Mouse (Mus musculus) CH12.LX (cell line): ENCODE data around the gene Dclk2. TPM values are rescaled to one million over a fixed set of nuclear protein-coding genes. Genes with fewer than 3 reads are reported as not detected.

ENCODE experiments used
- DNase-seq: peaks from one replicate; pipeline ENCODE4 v3.0.0-alpha.2; 2013; ENCODE audit errors: extremely low read depth
- H3K27ac ChIP-seq: 2 replicates; pipeline ENCODE4 v1.5.1; 2012; ENCODE audit warnings: low read depth, mild to moderate bottlenecking, control low read depth, moderate library complexity; ENCODE audit not compliant: insufficient read depth
- H3K27me3 ChIP-seq: replicated peaks from 2 replicates; pipeline ENCODE3; 2012; ENCODE audit warnings: inconsistent platforms
- H3K36me3 ChIP-seq, 2 experiments: replicated peaks in 1 of 2; 2 replicates each; pipeline versions ENCODE3 to v1.6.1; 2012; ENCODE audit warnings: inconsistent platforms in 1 of 2, low read length in 1 of 2, mild to moderate bottlenecking in 1 of 2, mixed read lengths in 1 of 2, moderate library complexity in 1 of 2; ENCODE audit not compliant: control insufficient read depth in 1 of 2, insufficient read depth in 1 of 2
- H3K4me1 ChIP-seq, 2 experiments: 2 replicates each; pipeline ENCODE4 v1.6.1; 2012; ENCODE audit warnings: inconsistent platforms in 1 of 2, moderate library complexity in 1 of 2; ENCODE audit not compliant: insufficient read depth in 2 of 2, control insufficient read depth in 1 of 2
- H3K4me2 ChIP-seq: 2 replicates; pipeline ENCODE4 v1.6.1; 2012; ENCODE audit warnings: low read depth, mild to moderate bottlenecking, control low read depth; ENCODE audit not compliant: poor library complexity, insufficient read depth, severe bottlenecking
- H3K4me3 ChIP-seq, 3 experiments: fragments of 150-350 bp in 1 of 3; sonication (generic) in 1 of 3; replicated peaks in 1 of 3; 2 replicates each; pipeline versions ENCODE3 to v1.5.1; 2011 to 2012; ENCODE audit warnings: low read depth in 2 of 3, low read length in 2 of 3, mild to moderate bottlenecking in 2 of 3, moderate library complexity in 2 of 3, control low read depth in 1 of 3, improper control_type of control experiment in 1 of 3, inconsistent platforms in 1 of 3, mixed read lengths in 1 of 3; ENCODE audit not compliant: poor library complexity in 1 of 3
- H3K79me2 ChIP-seq: replicated peaks from 2 replicates; pipeline ENCODE4 v1.6.1; 2012; ENCODE audit warnings: mild to moderate bottlenecking, moderate library complexity; ENCODE audit not compliant: control insufficient read depth, poor library complexity, insufficient read depth, severe bottlenecking; ENCODE audit errors: extremely low read depth
- H3K9ac ChIP-seq: 2 replicates; pipeline ENCODE4 v1.6.1; 2012; ENCODE audit warnings: low read depth, mild to moderate bottlenecking, control low read depth, moderate library complexity; ENCODE audit not compliant: insufficient read depth
- H3K9me3 ChIP-seq: replicated peaks from 2 replicates; pipeline ENCODE3; 2012; ENCODE audit warnings: low read length, inconsistent platforms, mixed read lengths
- CHD2 ChIP-seq: IDR thresholded peaks from 2 replicates; pipeline ENCODE4 v1.6.1; 2011; ENCODE audit warnings: low read length, improper control_type of control experiment
- CTCF ChIP-seq, 2 experiments: IDR thresholded peaks in 1 of 2; conservative IDR thresholded peaks in 1 of 2; 2 replicates each; pipeline ENCODE4 v1.5.1; 2011 to 2012; ENCODE audit warnings: low read depth in 2 of 2, low read length in 2 of 2, improper control_type of control experiment in 1 of 2, inconsistent platforms in 1 of 2, mild to moderate bottlenecking in 1 of 2, moderate library complexity in 1 of 2
- E2F4 ChIP-seq: IDR thresholded peaks from 2 replicates; pipeline ENCODE4 v1.6.1; 2011; ENCODE audit warnings: low read depth, low read length, improper control_type of control experiment; ENCODE audit not compliant: insufficient replicate concordance
- ELF1 ChIP-seq: IDR thresholded peaks from 2 replicates; pipeline ENCODE4 v1.6.1; 2014; ENCODE audit warnings: low read depth, mild to moderate bottlenecking, inconsistent platforms, low read length, improper control_type of control experiment
- EP300 ChIP-seq: IDR thresholded peaks from 2 replicates; pipeline ENCODE4 v1.6.1; 2011; ENCODE audit warnings: low read length, improper control_type of control experiment
- ETS1 ChIP-seq: conservative IDR thresholded peaks from 2 replicates; pipeline ENCODE4 v1.6.1; 2012; ENCODE audit warnings: low read depth, mild to moderate bottlenecking, inconsistent platforms, low read length, improper control_type of control experiment, moderate library complexity
- GABPA ChIP-seq: IDR thresholded peaks from 2 replicates; pipeline ENCODE4 v1.6.1; 2012; ENCODE audit warnings: low read depth, low read length, improper control_type of control experiment, inconsistent platforms; ENCODE audit not compliant: insufficient replicate concordance
- HCFC1 ChIP-seq: IDR thresholded peaks from 2 replicates; pipeline ENCODE4 v1.6.1; 2012; ENCODE audit warnings: low read depth, mild to moderate bottlenecking, inconsistent platforms, low read length, improper control_type of control experiment
- IRF4 ChIP-seq: IDR thresholded peaks from 2 replicates; pipeline ENCODE4 v1.6.1; 2014; ENCODE audit warnings: low read depth, mild to moderate bottlenecking, inconsistent platforms, low read length, improper control_type of control experiment
- JUND ChIP-seq: conservative IDR thresholded peaks from 2 replicates; pipeline ENCODE4 v1.6.1; 2011; ENCODE audit warnings: low read depth, low read length, improper control_type of control experiment
- KAT2A ChIP-seq: IDR thresholded peaks from 2 replicates; pipeline ENCODE4 v1.6.1; 2012; ENCODE audit warnings: low read length, improper control_type of control experiment, inconsistent platforms; ENCODE audit not compliant: insufficient replicate concordance
- MAZ ChIP-seq: IDR thresholded peaks from 2 replicates; pipeline ENCODE4 v1.6.1; 2012; ENCODE audit warnings: low read depth, mild to moderate bottlenecking, inconsistent platforms, low read length, improper control_type of control experiment, moderate library complexity
- MEF2A ChIP-seq: IDR thresholded peaks from 2 replicates; pipeline ENCODE4 v1.6.1; 2014; ENCODE audit warnings: low read depth, mild to moderate bottlenecking, inconsistent platforms, low read length, improper control_type of control experiment, borderline replicate concordance
- MXI1 ChIP-seq: IDR thresholded peaks from 2 replicates; pipeline ENCODE4 v1.6.1; 2011; ENCODE audit warnings: mild to moderate bottlenecking, low read depth, low read length, improper control_type of control experiment
- MYC ChIP-seq: IDR thresholded peaks from 2 replicates; pipeline ENCODE4 v1.6.1; 2011; ENCODE audit warnings: low read depth, mild to moderate bottlenecking, improper control_type of control experiment, low read length
- POLR2A ChIP-seq: IDR thresholded peaks from 2 replicates; pipeline ENCODE4 v1.6.1; 2011; ENCODE audit warnings: low read depth, mild to moderate bottlenecking, improper control_type of control experiment, low read length
- RCOR1 ChIP-seq: conservative IDR thresholded peaks from 2 replicates; pipeline ENCODE4 v1.6.1; 2012; ENCODE audit warnings: low read depth, mild to moderate bottlenecking, inconsistent platforms, low read length, improper control_type of control experiment
- SIN3A ChIP-seq: IDR thresholded peaks from 2 replicates; pipeline ENCODE4 v1.6.1; 2012; ENCODE audit warnings: low read length, improper control_type of control experiment, inconsistent platforms
- SMC3 ChIP-seq: IDR thresholded peaks from 2 replicates; pipeline ENCODE4 v1.6.1; 2011; ENCODE audit warnings: low read depth, low read length, improper control_type of control experiment
- TBP ChIP-seq: conservative IDR thresholded peaks from 2 replicates; pipeline ENCODE4 v1.6.1; 2011; ENCODE audit warnings: low read depth, low read length, improper control_type of control experiment
- TCF12 ChIP-seq: IDR thresholded peaks from 2 replicates; pipeline ENCODE4 v1.6.1; 2014; ENCODE audit warnings: low read depth, mild to moderate bottlenecking, inconsistent platforms, low read length, improper control_type of control experiment
- UBTF ChIP-seq: IDR thresholded peaks from 2 replicates; pipeline ENCODE4 v1.6.1; 2012; ENCODE audit warnings: low read depth, mild to moderate bottlenecking, inconsistent platforms, low read length, improper control_type of control experiment, moderate library complexity
- USF1 ChIP-seq: IDR thresholded peaks from 2 replicates; pipeline ENCODE4 v1.6.1; 2014; ENCODE audit warnings: low read depth, mild to moderate bottlenecking, inconsistent platforms, low read length, improper control_type of control experiment
- USF2 ChIP-seq: conservative IDR thresholded peaks from 2 replicates; pipeline ENCODE4 v1.6.1; 2011; ENCODE audit warnings: low read depth, low read length, improper control_type of control experiment
- ZC3H11A ChIP-seq: IDR thresholded peaks from 2 replicates; pipeline ENCODE4 v1.6.1; 2012; ENCODE audit warnings: low read depth, mild to moderate bottlenecking, inconsistent platforms, low read length, improper control_type of control experiment
- ZMIZ1 ChIP-seq: IDR thresholded peaks from 2 replicates; pipeline ENCODE4 v1.6.1; 2012; ENCODE audit warnings: low read depth, mild to moderate bottlenecking, inconsistent platforms, low read length, improper control_type of control experiment
- dilution Hi-C: fragments of 300-500 bp; cut with MboI; formaldehyde crosslinking; loops from 2 replicates; pipeline ENCODE4 v1.14.3; 2020; ENCODE audit warnings: low sequenced_read_pairs; ENCODE audit not compliant: extremely low pct_unique_long_range_greater_than_20kb, extremely low pct_ligation_motif_present
- in situ Hi-C: fragments of 300-500 bp; cut with MboI; formaldehyde crosslinking; loops from 3 replicates; pipeline ENCODE4 v1.14.3; 2019; ENCODE audit warnings: low sequenced_read_pairs, low pct_ligation_motif_present, low pct_unique_long_range_greater_than_20kb, mixed read lengths
- polyA plus RNA-seq: library from polyadenylated mRNA; unstranded; fragments of >175 nt; gene quantifications from 2 replicates; pipeline ENCODE4 v1.2.1, GENCODE M21; 2012; ENCODE audit warnings: low read depth; ENCODE audit not compliant: insufficient read length
- total RNA-seq, 2 experiments: library from RNA; depleted of rRNA; stranded (reverse); fragments of 300-350 nt in 1 of 2; fragments of >200 nt in 1 of 2; gene quantifications; 2 replicates each; pipeline ENCODE4 v1.2.3; 2012 to 2014

Dclk2 gene
- total and polyA plus RNA-seq, 3 experiments: 0.93 to 2.0 (median 1.0) TPM

DNA sequence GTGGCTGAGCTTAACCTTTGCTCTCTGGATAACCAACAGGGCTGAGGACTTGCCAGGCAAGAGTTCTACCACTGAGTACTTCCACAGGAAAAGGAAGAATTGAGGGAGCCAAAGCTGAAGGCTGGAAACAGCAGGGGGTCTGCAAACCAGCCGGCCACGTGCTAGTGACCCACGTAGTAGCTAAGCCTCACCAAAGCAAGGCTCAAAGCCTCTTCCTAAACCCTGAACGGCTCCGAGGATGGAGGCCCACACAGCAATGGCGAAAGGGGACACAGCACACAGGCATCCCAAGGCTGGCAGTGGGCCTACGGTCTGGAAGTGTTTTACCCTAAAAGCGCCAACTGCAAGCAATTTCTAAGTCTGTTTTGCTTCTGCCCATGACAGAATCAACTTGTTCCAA lies 23.1 kb downstream of the Dclk2 start:
- Histone ChIP-seq H3K4me2 (no peak overlapping the region), H3K79me2 (no peaks in the 10 kb centered on the region), H3K9ac (no peak overlapping the region), H3K27me3 (no peaks in the 10 kb centered on the region), H3K4me1 (peaks cover 5 to 15% of the 10 kb centered on the region in 2 experiments; a peak in 3 of 4 replicates), H3K4me3 (no peak overlapping the region), H3K9me3 (peaks cover 7% of the 10 kb centered on the region), H3K36me3 (peaks cover 0 to 3% of the 10 kb centered on the region in 2 experiments), H3K27ac (no peak overlapping the region)
- dilution Hi-C loops: no loop called here
- in situ Hi-C loops: no loop called here
- no peak for DNase-seq
- TF ChIP-seq EP300 (no peak), ZMIZ1 (no peak), TCF12 (no peak), USF2 (no peak), CTCF (conservative IDR thresholded peaks at IDR 0.05 in 1 of 2, IDR thresholded peaks at IDR 0.05 in 1 of 2; ENCODE audit: low read depth in 2 of 2, low read length in 2 of 2) (no peak), KAT2A (no peak), MXI1 (no peak), POLR2A (no peak), UBTF (no peak), SIN3A (no peak), ETS1 (no peak), ELF1 (no peak), SMC3 (no peak), TBP (no peak), JUND (no peak), MAZ (no peak), CHD2 (no peak), GABPA (no peak)

DNA sequence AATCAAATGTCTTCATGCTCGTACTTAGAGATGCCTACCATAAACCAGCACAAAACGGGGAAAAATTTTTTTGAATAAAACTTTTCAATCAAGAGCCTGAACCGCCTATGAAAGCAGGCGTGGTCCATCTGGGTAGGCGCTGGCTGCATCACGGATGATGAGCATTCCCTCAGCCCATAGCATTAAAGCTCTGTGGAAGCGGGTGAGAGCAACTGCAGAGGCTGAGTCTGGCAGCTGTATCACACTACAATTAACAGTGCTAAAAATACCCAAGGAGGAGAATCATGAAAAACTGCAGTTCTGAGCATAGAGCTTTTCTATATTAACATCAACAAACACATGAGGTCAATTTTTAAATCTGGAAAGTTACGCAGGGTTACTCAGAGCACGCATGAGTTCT lies 23.6 kb downstream of the Dclk2 start:
- Histone ChIP-seq H3K9ac (no peak overlapping the region), H3K27me3 (no peaks in the 10 kb centered on the region), H3K9me3 (peaks cover 7% of the 10 kb centered on the region), H3K79me2 (no peaks in the 10 kb centered on the region), H3K4me2 (no peak overlapping the region), H3K27ac (no peak overlapping the region), H3K36me3 (peaks cover 0 to 3% of the 10 kb centered on the region in 2 experiments), H3K4me1 (peaks cover 5 to 15% of the 10 kb centered on the region in 2 experiments; a peak in 3 of 4 replicates), H3K4me3 (no peak overlapping the region)
- dilution Hi-C loops: no loop called here
- DNase-seq: no peak
- in situ Hi-C loops: no loop called here
- TF ChIP-seq RCOR1 (no peak), POLR2A (no peak), HCFC1 (no peak), TBP (no peak), MYC (no peak), USF1 (no peak), IRF4 (no peak), SMC3 (no peak), ETS1 (no peak), E2F4 (no peak), ELF1 (no peak), GABPA (no peak), ZC3H11A (no peak), MEF2A (no peak)
